Mouse (Mus musculus) kidney, embryonic 16.5 days (tissue): ENCODE measurements at regions not wholly inside any gene's neighbourhood (a gene's known extent, or its start where the extent isn't known, plus 50 kb on each side); places are given as distances from the start of the nearest gene placed in this dataset.

Source experiments
- ATAC-seq: fragments of 200-750 bp; cut with Nextera tagmentation; 2 replicates; pipeline ENCODE4 v1.8.0; 2017; ENCODE audit warnings: moderate TSS enrichment; ENCODE audit not compliant: low FRiP score, low TSS enrichment
- H3K27ac ChIP-seq: fragments of 300-500 bp; sonication (generic); 2 replicates; pipeline ENCODE4 v1.5.1; 2014; ENCODE audit warnings: low read length
- H3K27me3 ChIP-seq: fragments of 300-500 bp; sonication (generic); 2 replicates; pipeline ENCODE4 v1.6.1; 2014; ENCODE audit warnings: low read length, control low read depth, mixed read lengths; ENCODE audit not compliant: insufficient read depth
- H3K36me3 ChIP-seq: fragments of 300-500 bp; sonication (generic); 2 replicates; pipeline ENCODE4 v1.6.1; 2014; ENCODE audit warnings: low read length, control low read depth, mixed read lengths; ENCODE audit not compliant: insufficient read depth
- H3K4me1 ChIP-seq: fragments of 300-500 bp; sonication (generic); 2 replicates; pipeline ENCODE4 v1.6.1; 2014; ENCODE audit warnings: low read length, control low read depth, mixed read lengths; ENCODE audit not compliant: insufficient read depth
- H3K4me2 ChIP-seq: fragments of 300-500 bp; sonication (generic); replicated peaks from 2 replicates; pipeline ENCODE4 v1.6.1; 2014; ENCODE audit warnings: low read depth, low read length
- H3K4me3 ChIP-seq: fragments of 300-500 bp; sonication (generic); 2 replicates; pipeline ENCODE4 v1.5.1; 2014; ENCODE audit warnings: mild to moderate bottlenecking, low read length
- H3K9ac ChIP-seq: fragments of 300-500 bp; sonication (generic); replicated peaks from 2 replicates; pipeline ENCODE4 v1.6.1; 2014; ENCODE audit warnings: low read length
- H3K9me3 ChIP-seq: fragments of 300-500 bp; sonication (generic); 2 replicates; pipeline ENCODE4 v1.6.1; 2016; ENCODE audit warnings: low read length, control low read depth
- WGBS: fragments of 180-500 bp; shearing (Covaris S2); extraction: QIAGEN DNeasy Blood & Tissue Kit; methylation state at CpG from one replicate; pipeline ENCODE4 v1.1.7; 2014; 5-methylcytosine and 5-hydroxymethylcytosine counted together

GRCm38 (mm10) chr14:112719513-112719912, 594.9 kb upstream of the Tpm3-rs7 start:
- Histone ChIP-seq H3K9me3 (no peaks in the 10 kb centered on the region), H3K9ac (no peak overlapping the region), H3K36me3 (no peaks in the 10 kb centered on the region), H3K4me1 (no peaks in the 10 kb centered on the region), H3K4me3 (no peak overlapping the region), H3K27ac (no peak overlapping the region), H3K27me3 (no peaks in the 10 kb centered on the region), H3K4me2 (no peak overlapping the region)
- WGBS: 80% methylated on average over 10 of the region's 10 CpGs
- no peak for ATAC-seq
